Mouse (Mus musculus): ENCODE results near the gene Gm9817. TPM values are rescaled to one million over a fixed set of nuclear protein-coding genes. Genes with fewer than 3 reads are reported as not detected.

Gm9817 gene
- polyA plus RNA-seq, 1 experiment, result 0.02 TPM

GRCm38 (mm10) chr13:45075012-45075411 lies 3.5 kb upstream of the Gm9817 start:
- TF ChIP-seq REST (IDR thresholded peaks at IDR 0.05; ENCODE audit: insufficient read depth, insufficient read length), result no peak
- no peak for TF ChIP-seq USF1 (IDR thresholded peaks at IDR 0.05; ENCODE audit: low read depth)
- TF ChIP-seq SRF (IDR thresholded peaks at IDR 0.05; ENCODE audit: control insufficient read depth, insufficient read length, low read depth), result no peak
- TF ChIP-seq E2F4 (IDR thresholded peaks at IDR 0.05; ENCODE audit: insufficient read depth), result no peak
- no peak for TF ChIP-seq TCF3 (IDR thresholded peaks at IDR 0.05; ENCODE audit: insufficient read length, low read depth)
- TF ChIP-seq CEBPB (IDR thresholded peaks at IDR 0.05; ENCODE audit: insufficient read depth, poor library complexity, severe bottlenecking), result no peak
- no peak for TF ChIP-seq MYOD1 (IDR thresholded peaks at IDR 0.05; ENCODE audit: control insufficient read depth in 1 of 3, insufficient read length in 2 of 3, low read depth in 2 of 3)
- no peak for TF ChIP-seq MYOG (IDR thresholded peaks at IDR 0.05; ENCODE audit: control insufficient read depth in 1 of 3, insufficient read depth in 1 of 3, insufficient read length in 2 of 3, low read depth in 2 of 3)
- TF ChIP-seq TCF12 (IDR thresholded peaks at IDR 0.05; ENCODE audit: insufficient read depth, poor library complexity, severe bottlenecking), result no peak
- TF ChIP-seq MAX (IDR thresholded peaks at IDR 0.05; ENCODE audit: low read depth), result no peak
- no peak overlapping the region for H3K4me2 ChIP-seq (ENCODE audit: low read depth)
- H3ac ChIP-seq (ENCODE audit: control insufficient read depth, insufficient read length), result no peak overlapping the region
- no peaks in the 10 kb centered on the region for H3K36me3 ChIP-seq (ENCODE audit: control insufficient read depth, insufficient read depth)
- no peaks in the 10 kb centered on the region for H3K79me2 ChIP-seq (ENCODE audit: control insufficient read depth, insufficient read depth)
- no peak overlapping the region for H3K4me3 ChIP-seq
- H3K27me3 ChIP-seq (ENCODE audit: control insufficient read depth, insufficient read depth, insufficient read length), result no peaks in the 10 kb centered on the region

- TF ChIP-seq CEBPB (IDR thresholded peaks at IDR 0.05; ENCODE audit: insufficient read depth, poor library complexity, severe bottlenecking) (no peak), REST (IDR thresholded peaks at IDR 0.05; ENCODE audit: insufficient read depth, insufficient read length) (no peak), TCF12 (IDR thresholded peaks at IDR 0.05; ENCODE audit: insufficient read depth, poor library complexity, severe bottlenecking) (no peak), POLR2A (IDR thresholded peaks at IDR 0.05; ENCODE audit: insufficient read length, low read depth) (no peak), TCF3 (IDR thresholded peaks at IDR 0.05; ENCODE audit: insufficient read length, low read depth) (no peak), MYOG (IDR thresholded peaks at IDR 0.05; ENCODE audit: control insufficient read depth in 1 of 3, insufficient read depth in 1 of 3, insufficient read length in 2 of 3, low read depth in 2 of 3) (no peak), SRF (IDR thresholded peaks at IDR 0.05; ENCODE audit: control insufficient read depth, insufficient read length, low read depth) (no peak), MYOD1 (IDR thresholded peaks at IDR 0.05; ENCODE audit: control insufficient read depth in 1 of 3, insufficient read length in 2 of 3, low read depth in 2 of 3) (no peak), USF1 (IDR thresholded peaks at IDR 0.05; ENCODE audit: low read depth) (no peak), POLR2AphosphoS2 (IDR thresholded peaks at IDR 0.05; ENCODE audit: insufficient read length, low read depth) (no peak), E2F4 (IDR thresholded peaks at IDR 0.05; ENCODE audit: insufficient read depth) (no peak), MAX (IDR thresholded peaks at IDR 0.05; ENCODE audit: low read depth) (no peak)
- no peaks in the 10 kb centered on the region for H3K79me2 ChIP-seq (ENCODE audit: control insufficient read depth, insufficient read depth)
- H3ac ChIP-seq (ENCODE audit: control insufficient read depth, insufficient read length), result no peak overlapping the region
- no peaks in the 10 kb centered on the region for H3K36me3 ChIP-seq (ENCODE audit: control insufficient read depth, insufficient read depth)
- H3K27me3 ChIP-seq (ENCODE audit: control insufficient read depth, insufficient read depth, insufficient read length), result no peaks in the 10 kb centered on the region
- H3K4me3 ChIP-seq, result no peak overlapping the region
- no peak overlapping the region for H3K4me2 ChIP-seq (ENCODE audit: low read depth)
Measured at GRCm38 (mm10) chr13:45075715-45076114, 2.8 kb upstream of the Gm9817 start.

- no peak overlapping the region for H3ac ChIP-seq (ENCODE audit: control insufficient read depth, insufficient read length)
- H3K79me2 ChIP-seq (ENCODE audit: control insufficient read depth, insufficient read depth), result no peaks in the 10 kb centered on the region
- H3K4me3 ChIP-seq, result no peak overlapping the region
- TF ChIP-seq REST (IDR thresholded peaks at IDR 0.05; ENCODE audit: insufficient read depth, insufficient read length) (no peak), MYOD1 (IDR thresholded peaks at IDR 0.05; ENCODE audit: control insufficient read depth in 1 of 3, insufficient read length in 2 of 3, low read depth in 2 of 3) (no peak), TCF12 (IDR thresholded peaks at IDR 0.05; ENCODE audit: insufficient read depth, poor library complexity, severe bottlenecking) (no peak), SRF (IDR thresholded peaks at IDR 0.05; ENCODE audit: control insufficient read depth, insufficient read length, low read depth) (no peak), E2F4 (IDR thresholded peaks at IDR 0.05; ENCODE audit: insufficient read depth) (no peak), MYOG (IDR thresholded peaks at IDR 0.05; ENCODE audit: control insufficient read depth in 1 of 3, insufficient read depth in 1 of 3, insufficient read length in 2 of 3, low read depth in 2 of 3) (no peak), POLR2AphosphoS2 (IDR thresholded peaks at IDR 0.05; ENCODE audit: insufficient read length, low read depth) (no peak), USF1 (IDR thresholded peaks at IDR 0.05; ENCODE audit: low read depth) (no peak), POLR2A (IDR thresholded peaks at IDR 0.05; ENCODE audit: insufficient read length, low read depth) (no peak), TCF3 (IDR thresholded peaks at IDR 0.05; ENCODE audit: insufficient read length, low read depth) (no peak), CEBPB (IDR thresholded peaks at IDR 0.05; ENCODE audit: insufficient read depth, poor library complexity, severe bottlenecking) (no peak), MAX (IDR thresholded peaks at IDR 0.05; ENCODE audit: low read depth) (no peak)
- peaks cover 13% of the 10 kb centered on the region for H3K27me3 ChIP-seq (ENCODE audit: control insufficient read depth, insufficient read depth, insufficient read length)
- no peaks in the 10 kb centered on the region for H3K36me3 ChIP-seq (ENCODE audit: control insufficient read depth, insufficient read depth)
- no peak overlapping the region for H3K4me2 ChIP-seq (ENCODE audit: low read depth)
Measured at GRCm38 (mm10) chr13:45080771-45081170, 2.3 kb downstream of the Gm9817 start.

GRCm38 (mm10) chr13:45083696-45084095 lies 5.2 kb downstream of the Gm9817 start:
- H3K79me2 ChIP-seq (ENCODE audit: control insufficient read depth, insufficient read depth), result no peaks in the 10 kb centered on the region
- no peaks in the 10 kb centered on the region for H3K36me3 ChIP-seq (ENCODE audit: control insufficient read depth, insufficient read depth)
- no peak overlapping the region for H3ac ChIP-seq (ENCODE audit: control insufficient read depth, insufficient read length)
- H3K4me2 ChIP-seq (ENCODE audit: low read depth), result no peak overlapping the region
- peaks cover 18% of the 10 kb centered on the region for H3K27me3 ChIP-seq (ENCODE audit: control insufficient read depth, insufficient read depth, insufficient read length)
- TF ChIP-seq MAX (IDR thresholded peaks at IDR 0.05; ENCODE audit: low read depth) (no peak), MYOG (IDR thresholded peaks at IDR 0.05; ENCODE audit: control insufficient read depth in 1 of 3, insufficient read depth in 1 of 3, insufficient read length in 2 of 3, low read depth in 2 of 3) (no peak), REST (IDR thresholded peaks at IDR 0.05; ENCODE audit: insufficient read depth, insufficient read length) (no peak), E2F4 (IDR thresholded peaks at IDR 0.05; ENCODE audit: insufficient read depth) (no peak), SRF (IDR thresholded peaks at IDR 0.05; ENCODE audit: control insufficient read depth, insufficient read length, low read depth) (no peak), POLR2A (IDR thresholded peaks at IDR 0.05; ENCODE audit: insufficient read length, low read depth) (no peak), MYOD1 (IDR thresholded peaks at IDR 0.05; ENCODE audit: control insufficient read depth in 1 of 3, insufficient read length in 2 of 3, low read depth in 2 of 3) (no peak), POLR2AphosphoS2 (IDR thresholded peaks at IDR 0.05; ENCODE audit: insufficient read length, low read depth) (no peak), USF1 (IDR thresholded peaks at IDR 0.05; ENCODE audit: low read depth) (no peak), CEBPB (IDR thresholded peaks at IDR 0.05; ENCODE audit: insufficient read depth, poor library complexity, severe bottlenecking) (no peak), TCF12 (IDR thresholded peaks at IDR 0.05; ENCODE audit: insufficient read depth, poor library complexity, severe bottlenecking) (no peak), TCF3 (IDR thresholded peaks at IDR 0.05; ENCODE audit: insufficient read length, low read depth) (no peak)
- H3K4me3 ChIP-seq, result no peak overlapping the region

Data from myocyte (in vitro differentiated cells).